Mouse (Mus musculus) gastrocnemius, postnatal 14 days (tissue): ENCODE data around the gene Fdxr. TPM values are rescaled to one million over a fixed set of nuclear protein-coding genes. Genes with fewer than 3 reads are reported as not detected.
A peak's percentile ranks its signal among the peaks of the same experiment; 100 is the strongest.

Experiments used
- DNase-seq: peaks from one replicate; pipeline ENCODE4 v3.0.0; 2021; ENCODE audit warnings: mixed read lengths
- intact Hi-C: fragments of 180-260 bp; cut with DNase I; formaldehyde crosslinking; loops from one replicate; pipeline ENCODE4 v1.15.1; 2025; ENCODE audit warnings: low total_unique reads
- total RNA-seq, 2 experiments: library from RNA; stranded (reverse); gene quantifications; 2 replicates each; pipeline ENCODE4 v1.2.3; 2021

The Fdxr gene
- total RNA-seq, 2 experiments from 2014 or later = 5.4 to 6.0 TPM

GRCm38 (mm10) chr11:115250405-115251090 is 26.3 kb downstream of the Fdxr start:
- intact Hi-C loops = no loop called here
- no peak for DNase-seq

- DNase-seq = no peak
- intact Hi-C loops = no loop called here
Observed at GRCm38 (mm10) chr11:115249721-115250404, 27.0 kb downstream of the Fdxr start.

GRCm38 (mm10) chr11:115247945-115248344 is 28.9 kb downstream of the Fdxr start:
- intact Hi-C loops = no loop called here
- DNase-seq = no peak

- intact Hi-C loops = no loop called here
- no peak for DNase-seq
Observed at GRCm38 (mm10) chr11:115247240-115247639, 29.6 kb downstream of the Fdxr start.

- peak; percentile 38 for DNase-seq
- intact Hi-C loops = no loop called here
Observed at GRCm38 (mm10) chr11:115246386-115246785, 30.5 kb downstream of the Fdxr start.

GRCm38 (mm10) chr11:115244840-115245239 is 32.0 kb downstream of the Fdxr start:
- no peak for DNase-seq

GRCm38 (mm10) chr11:115243783-115244182 is 33.1 kb downstream of the Fdxr start:
- intact Hi-C loops = no loop called here
- DNase-seq = no peak

More at GRCm38 (mm10) chr11:115244840-115245239, 32.0 kb downstream of the Fdxr start:
- intact Hi-C loops = no loop called here

GRCm38 (mm10) chr11:115242746-115243145 is 34.1 kb downstream of the Fdxr start:
- no peak for DNase-seq
- intact Hi-C loops = no loop called here

- intact Hi-C loops = no loop called here
- DNase-seq = peak; percentile 82
Observed at GRCm38 (mm10) chr11:115241402-115241801, 35.4 kb downstream of the Fdxr start.

- intact Hi-C loops = no loop called here
- no peak for DNase-seq
Observed at GRCm38 (mm10) chr11:115236570-115236969, 40.3 kb downstream of the Fdxr start.

- intact Hi-C loops = no loop called here
- no peak for DNase-seq
Observed at GRCm38 (mm10) chr11:115234320-115235044, 42.4 kb downstream of the Fdxr start.

GRCm38 (mm10) chr11:115233526-115234290 is 43.1 kb downstream of the Fdxr start:
- no peak for DNase-seq
- intact Hi-C loops = no loop called here

GRCm38 (mm10) chr11:115232889-115233288 is 44.0 kb downstream of the Fdxr start:
- intact Hi-C loops = no loop called here
- DNase-seq = no peak

GRCm38 (mm10) chr11:115231924-115232323 is 44.9 kb downstream of the Fdxr start:
- intact Hi-C loops = no loop called here
- no peak for DNase-seq

GRCm38 (mm10) chr11:115231168-115231915 is 45.5 kb downstream of the Fdxr start:
- no peak for DNase-seq
- intact Hi-C loops = no loop called here

- intact Hi-C loops = no loop called here
- DNase-seq = peak; percentile 39
Observed at GRCm38 (mm10) chr11:115229021-115229930, 47.6 kb downstream of the Fdxr start.

GRCm38 (mm10) chr11:115228430-115228829 is 48.4 kb downstream of the Fdxr start:
- DNase-seq = no peak
- intact Hi-C loops = no loop called here

- no peak for DNase-seq
- intact Hi-C loops = no loop called here
Observed at GRCm38 (mm10) chr11:115227640-115228039, 49.2 kb downstream of the Fdxr start.
